Mouse (Mus musculus) urinary bladder, adult 2 months (tissue): ENCODE data around the gene Mgat1. TPM values are rescaled to one million over a fixed set of nuclear protein-coding genes. Genes with fewer than 3 reads are reported as not detected.
"Not testable (repeated sequence)": the region's sequence is repeated elsewhere in the genome, so short reads cannot be mapped to it uniquely, and the experiment has no call there.

Source experiments
- DNase-seq: peaks from one replicate; pipeline ENCODE4 v3.0.0; 2022; ENCODE audit warnings: low spot score
- polyA plus RNA-seq: library from polyadenylated mRNA; depleted of rRNA; stranded (reverse); fragments of >200 nt; gene quantifications from 2 replicates; pipeline ENCODE4 v1.2.3, GENCODE M21; 2012; rRNA removed

Gene Mgat1
- 61.8 and 63.4 TPM in 2 replicates for polyA plus RNA-seq

- DNase-seq, result peak; percentile 88
Measured at GRCm38 (mm10) chr11:49243727-49244594, at the start of gene Mgat1. Mgat1 (plus strand) TSS chr11:49244191.

- not testable (repeated sequence) for DNase-seq
Measured at GRCm38 (mm10) chr11:49194771-49195170, 49.2 kb upstream of the Mgat1 start.

- no peak for DNase-seq
Measured at GRCm38 (mm10) chr11:49195819-49196322, 48.1 kb upstream of the Mgat1 start.

GRCm38 (mm10) chr11:49200666-49201065, 43.3 kb upstream of the Mgat1 start:
- DNase-seq, result no peak

- no peak for DNase-seq
Measured at GRCm38 (mm10) chr11:49201142-49201541, 42.8 kb upstream of the Mgat1 start.

GRCm38 (mm10) chr11:49202071-49202470, 41.9 kb upstream of the Mgat1 start:
- DNase-seq, result no peak

- DNase-seq, result no peak
Measured at GRCm38 (mm10) chr11:49202523-49203061, 41.4 kb upstream of the Mgat1 start.

GRCm38 (mm10) chr11:49203129-49203768, 40.7 kb upstream of the Mgat1 start, which contains the start of gene Zfp62:
Zfp62 (plus strand) TSS chr11:49203292.
- peak; percentile 92 for DNase-seq

- no peak for DNase-seq
Measured at GRCm38 (mm10) chr11:49203771-49204497, 40.1 kb upstream of the Mgat1 start.

GRCm38 (mm10) chr11:49205080-49205590, 38.9 kb upstream of the Mgat1 start:
- DNase-seq, result no peak

- DNase-seq, result no peak
Measured at GRCm38 (mm10) chr11:49207495-49207894, 36.5 kb upstream of the Mgat1 start.

- DNase-seq, result no peak
Measured at GRCm38 (mm10) chr11:49212577-49212976, 31.4 kb upstream of the Mgat1 start.

GRCm38 (mm10) chr11:49213505-49213904, 30.5 kb upstream of the Mgat1 start:
- no peak for DNase-seq

GRCm38 (mm10) chr11:49219271-49219670, 24.7 kb upstream of the Mgat1 start:
- DNase-seq, result no peak

GRCm38 (mm10) chr11:49224455-49224854, 19.5 kb upstream of the Mgat1 start:
- DNase-seq, result no peak

GRCm38 (mm10) chr11:49232781-49233180, 11.2 kb upstream of the Mgat1 start:
- DNase-seq, result no peak

GRCm38 (mm10) chr11:49235459-49236207, 8.4 kb upstream of the Mgat1 start:
- no peak for DNase-seq

GRCm38 (mm10) chr11:49236891-49237290, 7.1 kb upstream of the Mgat1 start:
- no peak for DNase-seq

GRCm38 (mm10) chr11:49237532-49237931, 6.5 kb upstream of the Mgat1 start:
- no peak for DNase-seq

GRCm38 (mm10) chr11:49240310-49240709, 3.7 kb upstream of the Mgat1 start:
- no peak for DNase-seq

GRCm38 (mm10) chr11:49240874-49241273, 3.1 kb upstream of the Mgat1 start:
- no peak for DNase-seq
